Mouse (Mus musculus): ENCODE results near the gene Fcamr. TPM values are rescaled to one million over a fixed set of nuclear protein-coding genes. Genes with fewer than 3 reads are reported as not detected.

The Fcamr gene
- polyA plus RNA-seq, 1 experiment from 2014 or later = not detected

Other genes with a start within 250 kb of the Fcamr start
- gene Zp3r, start 171.3 kb upstream of the Fcamr start, polyA plus RNA-seq (2014; fragmentation: Nextera tagmentation; extraction: Ambion mirVana) = not detected in 2 replicates
- gene C4bp, start 139.3 kb upstream of the Fcamr start, polyA plus RNA-seq (2014; fragmentation: Nextera tagmentation; extraction: Ambion mirVana) = not detected in 2 replicates
- gene Gm29427, start 85.1 kb upstream of the Fcamr start, polyA plus RNA-seq (2014; fragmentation: Nextera tagmentation; extraction: Ambion mirVana) = not detected in 2 replicates
- 10.6 and 13.9 TPM in 2 replicates for gene Yod1, start 83.6 kb upstream of the Fcamr start, polyA plus RNA-seq (2014; fragmentation: Nextera tagmentation; extraction: Ambion mirVana)
- 20.1 and 21.0 TPM in 2 replicates for gene Pfkfb2, start 71.6 kb upstream of the Fcamr start, polyA plus RNA-seq (2014; fragmentation: Nextera tagmentation; extraction: Ambion mirVana)
- gene AA986860, start 68.9 kb upstream of the Fcamr start, polyA plus RNA-seq (2014; fragmentation: Nextera tagmentation; extraction: Ambion mirVana) = 0.74 and 1.2 TPM in 2 replicates
- not detected in 2 replicates for gene Pigr, start 25.8 kb downstream of the Fcamr start, polyA plus RNA-seq (2014; fragmentation: Nextera tagmentation; extraction: Ambion mirVana)
- 0.44 and 1.2 TPM in 2 replicates for gene Fcmr, start 64.8 kb downstream of the Fcamr start, polyA plus RNA-seq (2014; fragmentation: Nextera tagmentation; extraction: Ambion mirVana)
- not detected in 2 replicates for gene Il24, start 86.6 kb downstream of the Fcamr start, polyA plus RNA-seq (2014; fragmentation: Nextera tagmentation; extraction: Ambion mirVana)
- gene Il20, start 110.5 kb downstream of the Fcamr start, polyA plus RNA-seq (2014; fragmentation: Nextera tagmentation; extraction: Ambion mirVana) = not detected in 2 replicates
- not detected in 2 replicates for gene Il19, start 139.2 kb downstream of the Fcamr start, polyA plus RNA-seq (2014; fragmentation: Nextera tagmentation; extraction: Ambion mirVana)
- gene Il10, start 218.9 kb downstream of the Fcamr start, polyA plus RNA-seq (2014; fragmentation: Nextera tagmentation; extraction: Ambion mirVana) = not detected in 2 replicates

All from hindbrain, embryonic 14.5 days (tissue).